Mouse (Mus musculus) stomach, postnatal 0 days (tissue): ENCODE results near the gene Sco1.

ENCODE experiments used
- CTCF ChIP-seq: IDR thresholded peaks from 2 replicates; pipeline ENCODE4 v1.5.1; 2016; ENCODE audit warnings: antibody characterized with exemption, low read depth, mild to moderate bottlenecking, moderate library complexity
- EP300 ChIP-seq: optimal IDR thresholded peaks from 2 replicates; pipeline ENCODE3; 2016; ENCODE audit warnings: antibody characterized with exemption

DNA sequence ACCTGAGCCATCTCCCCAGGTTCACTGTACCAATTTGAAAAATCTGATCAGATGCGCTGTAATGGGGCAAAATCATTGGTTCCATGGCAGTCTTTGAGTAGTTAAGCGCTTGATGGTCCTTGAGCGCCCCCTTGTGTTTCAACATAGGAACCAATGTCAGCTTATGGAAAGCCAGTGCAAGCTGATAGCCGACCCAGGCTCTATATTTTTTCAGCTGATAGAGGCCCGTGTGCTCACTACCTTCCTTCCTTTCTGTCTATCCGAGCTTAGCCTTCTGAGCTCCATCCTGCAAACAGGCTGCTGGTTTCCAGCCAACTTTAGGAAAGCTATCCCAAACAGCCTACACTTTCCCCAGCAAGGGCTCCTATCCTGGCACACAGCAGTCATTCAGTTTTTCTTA, 33.0 kb downstream of the Sco1 start:
- TF ChIP-seq EP300, result no peak
- TF ChIP-seq CTCF, result peak; percentile 92
